7 mouse cellular contexts compared by ENCODE assay signal in genomic region chr2:168052689-168053088, GRCm38 (mm10). TPM values are rescaled to one million over a fixed set of nuclear protein-coding genes. Genes with fewer than 3 reads are reported as not detected.
DNase-seq lines count a peak whose midpoint lies in the region; ATAC-seq and TF ChIP-seq lines count a peak whose summit lies in the region.

No protein-coding gene starts in this region.

- H3K27me3 ChIP-seq in kidney, embryonic 16.5 days (ENCODE audit: insufficient read depth, low read length), result peaks cover 10% of the 10 kb centered on the region; the same call in 1 of the 2 replicates
- peaks cover 47% of the 10 kb centered on the region for H3K27me3 ChIP-seq in G1E (ENCODE audit: insufficient read depth, low read length)
- H3K27me3 ChIP-seq in embryonic facial prominence, embryonic 10.5 days (replicated peaks; ENCODE audit: low read depth, poor library complexity, severe bottlenecking), result peaks cover 59% of the 10 kb centered on the region
- peaks cover 7% of the 10 kb centered on the region; the same call in 1 of the 2 replicates for H3K27me3 ChIP-seq in lung, embryonic 14.5 days (ENCODE audit: insufficient read depth, low read length)

- no peak overlapping the region for H3K27ac ChIP-seq in kidney, embryonic 16.5 days (ENCODE audit: low read length)
- H3K27ac ChIP-seq in embryonic facial prominence, embryonic 10.5 days (replicated peaks), result no peak overlapping the region
- no peak overlapping the region for H3K27ac ChIP-seq in lung, embryonic 14.5 days (ENCODE audit: low read depth)

- ATAC-seq in kidney, embryonic 16.5 days (ENCODE audit: low FRiP score, low TSS enrichment), result no peak
- no peak for ATAC-seq in G1E (ENCODE audit: extremely low read depth, insufficient number of reproducible peaks, low FRiP score, poor library complexity, severe bottlenecking)
- ATAC-seq in lung, embryonic 14.5 days (ENCODE audit: insufficient read depth), result no peak

- no peaks in the 10 kb centered on the region for H3K9me3 ChIP-seq in kidney, embryonic 16.5 days (ENCODE audit: low read length)
- H3K9me3 ChIP-seq in G1E (replicated peaks), result no peaks in the 10 kb centered on the region
- H3K9me3 ChIP-seq in embryonic facial prominence, embryonic 10.5 days, result no peaks in the 10 kb centered on the region
- H3K9me3 ChIP-seq in lung, embryonic 14.5 days (ENCODE audit: low read depth, low read length), result no peaks in the 10 kb centered on the region

- H3K9ac ChIP-seq in kidney, embryonic 16.5 days (replicated peaks; ENCODE audit: low read length), result no peak overlapping the region
- no peak overlapping the region for H3K9ac ChIP-seq in lung, embryonic 14.5 days

- H3K4me2 ChIP-seq in kidney, embryonic 16.5 days (replicated peaks; ENCODE audit: low read depth, low read length), result no peak overlapping the region
- H3K4me2 ChIP-seq in lung, embryonic 14.5 days, result no peak overlapping the region

- WGBS in kidney, embryonic 16.5 days, result 22% methylated on average over 2 of the region's 2 CpGs
- 17% methylated on average over 2 of the region's 2 CpGs for WGBS in embryonic facial prominence, embryonic 10.5 days
- WGBS in lung, embryonic 14.5 days, result 12% methylated on average over 2 of the region's 2 CpGs

- peak; percentile 71 for TF ChIP-seq CTCF in G1E (IDR thresholded peaks at IDR 0.05; ENCODE audit: low read depth, low read length)
- TF ChIP-seq CTCF in lung, embryonic 14.5 days (IDR thresholded peaks at IDR 0.05; ENCODE audit: low read depth), result peak; percentile 81

- no peaks in the 10 kb centered on the region for H3K36me3 ChIP-seq in kidney, embryonic 16.5 days (ENCODE audit: insufficient read depth, low read length)
- no peaks in the 10 kb centered on the region for H3K36me3 ChIP-seq in G1E (replicated peaks)
- no peaks in the 10 kb centered on the region for H3K36me3 ChIP-seq in embryonic facial prominence, embryonic 10.5 days (replicated peaks)
- no peaks in the 10 kb centered on the region for H3K36me3 ChIP-seq in lung, embryonic 14.5 days (ENCODE audit: insufficient read depth)

- H3K4me3 ChIP-seq in kidney, embryonic 16.5 days (ENCODE audit: low read length), result no peak overlapping the region
- H3K4me3 ChIP-seq in G1E (ENCODE audit: low read depth, low read length), result no peak overlapping the region
- H3K4me3 ChIP-seq in embryonic facial prominence, embryonic 10.5 days, result no peak overlapping the region
- no peak overlapping the region for H3K4me3 ChIP-seq in lung, embryonic 14.5 days (ENCODE audit: low read depth, low read length)

- H3K4me1 ChIP-seq in kidney, embryonic 16.5 days (ENCODE audit: insufficient read depth, low read length), result peaks cover 32% of the 10 kb centered on the region
- H3K4me1 ChIP-seq in G1E (ENCODE audit: insufficient read depth, low read depth, low read length), result peaks cover 15% of the 10 kb centered on the region
- H3K4me1 ChIP-seq in embryonic facial prominence, embryonic 10.5 days, result peaks cover 40% of the 10 kb centered on the region
- H3K4me1 ChIP-seq in lung, embryonic 14.5 days (ENCODE audit: insufficient read depth), result peaks cover 14% of the 10 kb centered on the region

- DNase-seq in kidney, adult 18-20 months, result peak; percentile 80
- DNase-seq in B cell, adult 2 months, result peak; percentile 49 to 53
- no peak for DNase-seq in G1E (ENCODE audit: low spot score)
- DNase-seq in embryonic facial prominence, embryonic 10.5 days (ENCODE audit: low spot score), result peak; percentile 66
- DNase-seq in lung, embryonic 14.5 days, result peak; percentile 59
- DNase-seq in urinary bladder, postnatal 36 days (ENCODE audit: low spot score in 2 of 2), result peak; percentile 41 to 44

RNA-seq across cellular contexts. Expression of gene Pard6b, which starts 28.1 kb away (rescaled TPM):
- 20.0 and 23.9 TPM in 2 replicates for polyA plus RNA-seq in kidney, embryonic 16.5 days (2015; fragmentation: Nextera tagmentation; extraction: Ambion mirVana)
- 3.1 and 4.8 TPM in 2 replicates for total RNA-seq in G1E (2014; fragmentation: Nextera tagmentation)
- total RNA-seq in G1E (2017), result 5.3 and 5.5 TPM in 2 replicates
- 4.7 and 4.8 TPM in 2 replicates for polyA plus RNA-seq in G1E (2012)
- polyA plus RNA-seq in embryonic facial prominence, embryonic 10.5 days (2016; fragmentation: Nextera tagmentation; extraction: Ambion mirVana), result 7.3 and 7.4 TPM in 2 replicates
- polyA plus RNA-seq in lung, embryonic 14.5 days (2014; fragmentation: Nextera tagmentation; extraction: Ambion mirVana), result 14.0 and 14.1 TPM in 2 replicates

RNA-seq across cellular contexts. Expression of gene Ripor3, which starts 42.3 kb away (rescaled TPM):
- polyA plus RNA-seq in kidney, embryonic 16.5 days (2015; fragmentation: Nextera tagmentation; extraction: Ambion mirVana), result 1.9 and 2.6 TPM in 2 replicates
- total RNA-seq in G1E (2014; fragmentation: Nextera tagmentation) (5.2 and 6.9 TPM in 2 replicates), G1E (2017) (1.9 and 2.3 TPM in 2 replicates)
- 6.5 and 8.7 TPM in 2 replicates for polyA plus RNA-seq in G1E (2012)
- 0.47 and 0.95 TPM in 2 replicates for polyA plus RNA-seq in embryonic facial prominence, embryonic 10.5 days (2016; fragmentation: Nextera tagmentation; extraction: Ambion mirVana)
- 2.0 and 2.2 TPM in 2 replicates for polyA plus RNA-seq in lung, embryonic 14.5 days (2014; fragmentation: Nextera tagmentation; extraction: Ambion mirVana)
